Mouse (Mus musculus) erythroblast, embryonic 14.5 days (primary cell): ENCODE data around the gene Tusc2. TPM values are rescaled to one million over a fixed set of nuclear protein-coding genes. Genes with fewer than 3 reads are reported as not detected.
A peak's percentile ranks its signal among the peaks of the same experiment; 100 is the strongest.

Experiments used
- H3K27me3 ChIP-seq: 2 replicates; pipeline ENCODE4 v1.6.1; 2012; ENCODE audit warnings: inconsistent platforms; ENCODE audit not compliant: control insufficient read depth
- H3K36me3 ChIP-seq: 2 replicates; pipeline ENCODE4 v1.6.1; 2012; ENCODE audit warnings: mild to moderate bottlenecking, inconsistent platforms; ENCODE audit not compliant: control insufficient read depth
- H3K4me1 ChIP-seq: 2 replicates; pipeline ENCODE4 v1.6.1; 2012; ENCODE audit warnings: inconsistent platforms; ENCODE audit not compliant: control insufficient read depth
- H3K4me3 ChIP-seq: replicated peaks from 2 replicates; pipeline ENCODE3; 2012; ENCODE audit warnings: moderate library complexity, mild to moderate bottlenecking, inconsistent platforms
- H3K9me3 ChIP-seq: 2 replicates; pipeline ENCODE4 v1.6.1; 2012; ENCODE audit warnings: low read length, inconsistent platforms, mixed read lengths; ENCODE audit not compliant: control insufficient read depth
- GATA1 ChIP-seq: IDR thresholded peaks from 2 replicates; pipeline ENCODE4 v1.6.1; 2012; ENCODE audit warnings: low read length, inconsistent platforms, mixed read lengths
- TAL1 ChIP-seq: IDR thresholded peaks from 3 replicates; pipeline ENCODE4 v1.6.1; 2012; ENCODE audit warnings: low read length, inconsistent platforms, mixed read lengths
- polyA plus RNA-seq: library from polyadenylated mRNA; stranded (reverse); fragments of >175 nt; gene quantifications from 2 replicates; pipeline ENCODE4 v1.2.3, GENCODE M21; 2012

The Tusc2 gene
- polyA plus RNA-seq, 1 experiment: 3.7 TPM

DNA sequence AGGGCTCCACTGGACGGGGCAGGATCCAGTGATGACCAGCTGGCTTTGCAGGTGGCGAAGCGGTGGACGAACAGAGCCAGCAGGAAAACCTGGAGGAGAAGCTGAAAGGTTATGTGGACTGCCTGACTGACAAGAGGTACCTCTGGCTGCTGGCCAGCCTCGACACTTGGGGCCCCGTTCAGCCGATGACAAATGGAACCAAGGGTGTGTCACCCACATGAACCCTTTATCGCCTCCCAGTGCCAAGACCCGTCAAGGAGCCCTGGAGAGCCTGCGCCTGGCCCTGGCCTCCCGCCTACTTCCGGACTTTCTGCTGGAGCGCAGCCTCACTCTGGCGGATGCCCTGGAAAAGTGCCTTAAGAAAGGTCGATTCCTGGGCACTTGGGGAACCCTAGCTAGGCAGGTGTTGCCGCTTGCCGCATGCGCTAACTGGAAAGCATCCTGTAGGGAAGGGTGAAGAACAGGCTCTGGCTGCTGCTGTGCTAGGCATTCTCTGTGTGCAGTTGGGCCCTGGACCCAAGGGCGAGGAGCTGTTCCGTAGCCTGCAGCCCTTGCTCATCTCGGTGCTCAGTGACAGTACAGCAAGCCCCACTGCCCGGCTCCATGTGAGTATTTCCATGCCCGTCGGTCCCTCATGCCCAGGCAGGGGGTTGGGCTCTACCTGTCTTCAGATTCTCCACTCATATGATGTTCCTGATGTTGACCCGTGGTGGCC lies 27.2 kb downstream of the Tusc2 start:
- no peaks in the 10 kb centered on the region for H3K9me3 ChIP-seq
- no peaks in the 10 kb centered on the region; the same call in 1 of the 2 replicates for H3K27me3 ChIP-seq
- H3K4me3 ChIP-seq: peak overlapping the region; percentile 78
- TF ChIP-seq GATA1 (no peak), TAL1 (no peak)
- peaks cover 82% of the 10 kb centered on the region for H3K36me3 ChIP-seq
- peaks cover 71% of the 10 kb centered on the region for H3K4me1 ChIP-seq

DNA sequence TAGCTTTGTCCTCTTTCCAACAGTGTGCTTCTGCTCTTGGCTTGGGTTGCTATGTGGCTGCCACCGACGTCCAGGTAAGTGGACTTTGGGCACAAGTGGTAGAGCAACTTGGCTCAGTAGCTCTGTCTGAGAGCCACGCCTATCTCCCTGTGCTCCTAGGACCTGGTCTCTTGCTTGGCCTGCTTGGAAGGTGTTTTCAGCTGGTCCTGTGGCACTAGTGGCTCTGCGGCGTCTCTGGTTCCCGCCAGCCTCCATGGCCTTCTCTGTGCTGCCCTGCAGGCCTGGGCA lies 27.7 kb downstream of the Tusc2 start:
- Histone ChIP-seq H3K36me3 (peaks cover 81% of the 10 kb centered on the region), H3K9me3 (no peaks in the 10 kb centered on the region), H3K4me1 (peaks cover 66% of the 10 kb centered on the region), H3K27me3 (no peaks in the 10 kb centered on the region; the same call in 1 of the 2 replicates), H3K4me3 (peak overlapping the region; percentile 78)
- TF ChIP-seq GATA1: no peak
- no peak for TF ChIP-seq TAL1

DNA sequence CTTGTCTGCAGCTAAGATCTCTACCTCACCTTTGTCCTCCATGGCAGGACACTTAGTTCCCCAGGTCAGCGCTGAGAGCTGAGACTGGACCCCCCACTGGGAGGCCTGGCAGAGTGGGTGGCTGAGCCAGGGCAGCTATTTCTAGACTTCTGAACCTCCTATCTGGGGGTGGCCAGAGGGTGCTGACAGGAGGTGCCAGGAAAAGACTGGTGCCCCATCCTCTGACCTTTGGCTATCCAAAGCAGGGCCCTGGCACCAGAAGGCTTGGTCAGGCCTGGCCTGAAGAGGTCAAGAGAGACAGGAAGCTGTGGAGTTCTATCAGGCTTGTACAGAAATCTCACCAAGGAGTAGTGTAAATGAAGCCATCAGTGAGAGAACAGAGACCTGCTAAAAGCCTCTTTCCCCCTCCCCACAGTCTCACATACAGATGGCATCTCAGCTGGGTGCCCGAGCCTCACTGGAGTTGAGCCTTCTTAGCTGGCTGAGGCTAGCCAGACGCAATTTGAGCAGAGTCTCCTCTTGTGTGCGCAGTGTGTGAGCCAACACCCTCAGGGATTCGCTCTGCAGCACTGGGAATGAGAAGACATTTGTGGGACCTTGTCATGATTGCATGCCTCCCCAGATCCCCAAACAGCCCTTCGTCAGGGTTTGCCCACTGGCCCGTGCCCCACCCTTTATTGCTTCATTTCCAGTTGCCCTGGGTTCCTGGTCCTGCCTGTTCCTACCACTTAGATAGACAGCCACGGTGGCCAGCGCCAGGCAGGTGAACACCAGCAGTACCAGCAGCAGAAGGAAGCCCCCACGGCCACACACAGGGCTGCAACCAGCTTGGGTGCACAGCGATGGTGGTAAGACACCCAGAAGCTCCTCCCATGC lies 30.3 kb downstream of the Tusc2 start:
- H3K27me3 ChIP-seq: peaks cover 3% of the 10 kb centered on the region
- H3K4me3 ChIP-seq: no peak overlapping the region
- peaks cover 64% of the 10 kb centered on the region for H3K4me1 ChIP-seq
- H3K36me3 ChIP-seq: peaks cover 77% of the 10 kb centered on the region
- TF ChIP-seq TAL1 (no peak), GATA1 (no peak)
- no peaks in the 10 kb centered on the region for H3K9me3 ChIP-seq

DNA sequence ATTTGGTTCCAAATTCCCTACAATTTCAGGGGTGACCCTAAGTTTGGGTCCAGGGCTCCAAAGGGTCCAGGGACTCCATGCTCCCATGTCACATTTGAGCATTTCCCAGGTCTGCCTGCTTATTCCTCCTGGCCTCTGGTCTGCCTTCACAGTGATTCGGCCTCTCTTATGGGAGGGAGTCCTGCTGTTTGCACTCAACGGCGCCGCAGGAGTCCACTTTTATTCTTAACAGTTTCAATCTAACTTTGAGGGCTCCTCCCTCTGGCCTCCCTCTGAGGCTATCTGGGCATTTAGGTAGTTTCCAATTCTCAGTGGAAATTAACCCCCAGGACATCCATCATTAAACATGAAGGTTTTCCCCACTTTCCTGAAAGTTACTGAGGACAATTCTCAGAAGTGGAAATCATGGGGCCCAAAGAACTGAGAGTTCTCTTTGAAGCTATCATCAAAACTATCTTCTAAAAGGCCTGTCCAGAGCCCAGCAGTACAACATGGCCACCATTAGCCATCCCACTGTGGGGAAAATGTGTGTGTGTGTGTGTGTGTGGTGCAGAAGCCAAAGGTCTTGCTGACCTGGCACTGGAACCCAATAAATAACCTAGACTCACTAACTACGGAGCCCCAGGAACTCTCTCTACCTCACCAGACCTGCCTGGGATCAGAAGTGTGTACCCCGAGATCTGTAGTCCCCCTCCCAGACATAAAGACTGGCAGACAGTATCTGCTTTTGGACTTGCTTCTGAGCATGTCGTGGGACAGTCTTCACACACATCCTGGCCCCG lies 31.4 kb downstream of the Tusc2 start:
- Histone ChIP-seq H3K9me3 (no peaks in the 10 kb centered on the region), H3K27me3 (peaks cover 14% of the 10 kb centered on the region), H3K36me3 (peaks cover 66% of the 10 kb centered on the region), H3K4me3 (no peak overlapping the region), H3K4me1 (peaks cover 56% of the 10 kb centered on the region)
- TF ChIP-seq GATA1 (no peak), TAL1 (no peak)

- TF ChIP-seq TAL1 (no peak), GATA1 (no peak)
- peaks cover 53% of the 10 kb centered on the region for H3K4me1 ChIP-seq
- H3K4me3 ChIP-seq: no peak overlapping the region
- H3K27me3 ChIP-seq: peaks cover 33% of the 10 kb centered on the region
- peaks cover 42% of the 10 kb centered on the region for H3K36me3 ChIP-seq
- H3K9me3 ChIP-seq: no peaks in the 10 kb centered on the region
Measured at GRCm38 (mm10) chr9:107596619-107597569, 33.8 kb downstream of the Tusc2 start.

- Histone ChIP-seq H3K4me1 (peaks cover 53% of the 10 kb centered on the region), H3K36me3 (peaks cover 27% of the 10 kb centered on the region), H3K9me3 (no peaks in the 10 kb centered on the region), H3K27me3 (peaks cover 37% of the 10 kb centered on the region), H3K4me3 (no peak overlapping the region)
- TF ChIP-seq TAL1: no peak
Measured at GRCm38 (mm10) chr9:107598385-107598784, 35.3 kb downstream of the Tusc2 start.

GRCm38 (mm10) chr9:107599433-107599832 lies 36.4 kb downstream of the Tusc2 start:
- no peak for TF ChIP-seq TAL1
- no peak for TF ChIP-seq GATA1
- peaks cover 45% of the 10 kb centered on the region for H3K4me1 ChIP-seq
- no peaks in the 10 kb centered on the region for H3K9me3 ChIP-seq
- peaks cover 16% of the 10 kb centered on the region for H3K36me3 ChIP-seq
- no peak overlapping the region for H3K4me3 ChIP-seq
- H3K27me3 ChIP-seq: peaks cover 43% of the 10 kb centered on the region

DNA sequence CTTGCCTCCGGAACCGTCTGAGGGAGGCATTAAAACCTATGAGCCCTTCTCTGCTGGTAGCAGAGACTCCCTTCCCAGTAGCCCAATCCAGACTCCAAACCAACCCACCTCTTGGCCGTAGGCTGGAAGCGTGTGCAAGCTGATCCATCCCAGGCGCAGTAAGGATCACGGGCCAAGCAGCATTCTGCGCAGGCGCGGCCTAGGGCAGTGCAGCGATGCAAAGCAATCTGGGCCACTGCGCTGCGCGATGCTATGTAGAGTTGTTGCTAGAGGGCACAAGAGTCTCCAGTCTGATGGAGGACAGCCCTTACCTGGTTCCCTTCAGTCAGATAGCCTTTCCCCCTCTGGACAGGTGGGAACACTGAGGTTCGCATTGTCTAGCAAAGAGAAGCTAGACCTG lies 36.8 kb downstream of the Tusc2 start:
- Histone ChIP-seq H3K4me1 (peaks cover 47% of the 10 kb centered on the region), H3K36me3 (peaks cover 12% of the 10 kb centered on the region), H3K9me3 (no peaks in the 10 kb centered on the region), H3K4me3 (no peak overlapping the region), H3K27me3 (peaks cover 45% of the 10 kb centered on the region)
- no peak for TF ChIP-seq TAL1
- TF ChIP-seq GATA1: no peak

- TF ChIP-seq TAL1 (no peak), GATA1 (no peak)
- Histone ChIP-seq H3K4me3 (no peak overlapping the region), H3K9me3 (no peaks in the 10 kb centered on the region), H3K36me3 (peaks cover 5% of the 10 kb centered on the region), H3K27me3 (peaks cover 49% of the 10 kb centered on the region), H3K4me1 (peaks cover 55% of the 10 kb centered on the region)
Measured at GRCm38 (mm10) chr9:107600745-107601144, 37.7 kb downstream of the Tusc2 start.
